Mouse (Mus musculus): ENCODE data around the gene Lbx2. TPM values are rescaled to one million over a fixed set of nuclear protein-coding genes. Genes with fewer than 3 reads are reported as not detected.

Lbx2 gene
- polyA plus RNA-seq, 1 experiment from 2014 or later: 0.73 TPM

- Histone ChIP-seq H3K9ac (ENCODE audit: low read depth, low read length) (peak within 1 kb of the TSS; percentile 95), H3K27ac (ENCODE audit: low read depth, low read length) (peak within 1 kb of the TSS; percentile 87), H3K36me3 (ENCODE audit: control insufficient read depth, insufficient read depth, low read length) (peaks cover 2% of the 10 kb centered on the region; the same call in 1 of the 2 replicates), H3K4me2 (peak within 1 kb of the TSS; percentile 100), H3K27me3 (replicated peaks; ENCODE audit: control insufficient read depth, insufficient read depth, low read length) (no peaks in the 10 kb centered on the region; the same call in none of the 2 replicates), H3K4me1 (replicated peaks; ENCODE audit: control insufficient read depth, insufficient read depth, low read length) (peaks cover 23% of the 10 kb centered on the region), H3K4me3 (ENCODE audit: low read depth, low read length) (peak within 1 kb of the TSS; percentile 87), H3K9me3 (ENCODE audit: control insufficient read depth, low read length) (no peaks in the 10 kb centered on the region)
- ATAC-seq (replicated peaks; ENCODE audit: low FRiP score) (peak; percentile 86), DNase-seq (ENCODE audit: low spot score) (peak; percentile 78)
- WGBS: under 1% methylated on average over 25 of the region's 25 CpGs
Observed at GRCm38 (mm10) chr6:83101316-83101687, 15.1 kb downstream of the Lbx2 start, which contains the start of the genes Ccdc142 and Gm42688. TSS of gene Ccdc142 (plus strand) at chr6:83101601. TSS of gene Gm42688 (plus strand) at chr6:83101617.

GRCm38 (mm10) chr6:83101688-83102556 lies 15.8 kb downstream of the Lbx2 start:
- Histone ChIP-seq H3K9ac (ENCODE audit: low read depth, low read length) (peak overlapping the region; percentile 95), H3K4me2 (peak overlapping the region; percentile 100), H3K9me3 (ENCODE audit: control insufficient read depth, low read length) (no peaks in the 10 kb centered on the region), H3K27ac (ENCODE audit: low read depth, low read length) (peak overlapping the region; percentile 87), H3K4me3 (ENCODE audit: low read depth, low read length) (peak overlapping the region; percentile 87), H3K4me1 (replicated peaks; ENCODE audit: control insufficient read depth, insufficient read depth, low read length) (peaks cover 23% of the 10 kb centered on the region), H3K27me3 (replicated peaks; ENCODE audit: control insufficient read depth, insufficient read depth, low read length) (no peaks in the 10 kb centered on the region; the same call in none of the 2 replicates), H3K36me3 (ENCODE audit: control insufficient read depth, insufficient read depth, low read length) (peaks cover 2% of the 10 kb centered on the region; the same call in 1 of the 2 replicates)
- DNase-seq (ENCODE audit: low spot score) (peak; percentile 77), ATAC-seq (replicated peaks; ENCODE audit: low FRiP score) (peak; percentile 77)
- under 1% methylated on average over 74 of the region's 74 CpGs for WGBS

- ATAC-seq (replicated peaks; ENCODE audit: low FRiP score): no peak
- 50% methylated on average over 11 of the region's 11 CpGs for WGBS
- peak overlapping the region; percentile 87 for H3K4me3 ChIP-seq (ENCODE audit: low read depth, low read length)
Observed at GRCm38 (mm10) chr6:83103130-83103650, 17.0 kb downstream of the Lbx2 start.

GRCm38 (mm10) chr6:83104158-83104557 lies 18.0 kb downstream of the Lbx2 start:
- 84% methylated on average over 4 of the region's 4 CpGs for WGBS

More at GRCm38 (mm10) chr6:83103130-83103650, 17.0 kb downstream of the Lbx2 start:
- no peak for DNase-seq (ENCODE audit: low spot score)
- peak overlapping the region; percentile 34; the same call in 1 of the 2 replicates for H3K27ac ChIP-seq (ENCODE audit: low read depth, low read length)
- peaks cover 32% of the 10 kb centered on the region for H3K4me1 ChIP-seq (replicated peaks; ENCODE audit: control insufficient read depth, insufficient read depth, low read length)
- H3K36me3 ChIP-seq (ENCODE audit: control insufficient read depth, insufficient read depth, low read length): peaks cover 2% of the 10 kb centered on the region; the same call in 1 of the 2 replicates
- peak overlapping the region; percentile 100 for H3K4me2 ChIP-seq
- no peaks in the 10 kb centered on the region; the same call in 1 of the 2 replicates for H3K27me3 ChIP-seq (replicated peaks; ENCODE audit: control insufficient read depth, insufficient read depth, low read length)
- H3K9ac ChIP-seq (ENCODE audit: low read depth, low read length): peak overlapping the region; percentile 95
- H3K9me3 ChIP-seq (ENCODE audit: control insufficient read depth, low read length): no peaks in the 10 kb centered on the region

GRCm38 (mm10) chr6:83107566-83108400 lies 21.6 kb downstream of the Lbx2 start:
- peak overlapping the region; percentile 96; the same call in 1 of the 2 replicates for H3K27ac ChIP-seq (ENCODE audit: low read depth, low read length)
- H3K9me3 ChIP-seq (ENCODE audit: control insufficient read depth, low read length): no peaks in the 10 kb centered on the region
- ATAC-seq (replicated peaks; ENCODE audit: low FRiP score): peak; percentile 53
- 41% methylated on average over 13 of the region's 13 CpGs for WGBS
- H3K4me3 ChIP-seq (ENCODE audit: low read depth, low read length): peak overlapping the region; percentile 92
- peaks cover 35% of the 10 kb centered on the region for H3K4me1 ChIP-seq (replicated peaks; ENCODE audit: control insufficient read depth, insufficient read depth, low read length)
- peak overlapping the region; percentile 87 for H3K9ac ChIP-seq (ENCODE audit: low read depth, low read length)
- peak; percentile 81 for DNase-seq (ENCODE audit: low spot score)
- no peaks in the 10 kb centered on the region for H3K27me3 ChIP-seq (replicated peaks; ENCODE audit: control insufficient read depth, insufficient read depth, low read length)
- H3K36me3 ChIP-seq (ENCODE audit: control insufficient read depth, insufficient read depth, low read length): peaks cover 2% of the 10 kb centered on the region; the same call in 1 of the 2 replicates
- peak overlapping the region; percentile 94 for H3K4me2 ChIP-seq

More at GRCm38 (mm10) chr6:83104158-83104557, 18.0 kb downstream of the Lbx2 start:
- ATAC-seq (replicated peaks; ENCODE audit: low FRiP score): no peak
- Histone ChIP-seq H3K9me3 (ENCODE audit: control insufficient read depth, low read length) (no peaks in the 10 kb centered on the region), H3K4me2 (no peak overlapping the region), H3K4me3 (ENCODE audit: low read depth, low read length) (no peak overlapping the region), H3K27ac (ENCODE audit: low read depth, low read length) (no peak overlapping the region), H3K9ac (ENCODE audit: low read depth, low read length) (no peak overlapping the region), H3K27me3 (replicated peaks; ENCODE audit: control insufficient read depth, insufficient read depth, low read length) (no peaks in the 10 kb centered on the region; the same call in 1 of the 2 replicates), H3K4me1 (replicated peaks; ENCODE audit: control insufficient read depth, insufficient read depth, low read length) (peaks cover 33% of the 10 kb centered on the region), H3K36me3 (ENCODE audit: control insufficient read depth, insufficient read depth, low read length) (peaks cover 2% of the 10 kb centered on the region; the same call in 1 of the 2 replicates)
- no peak for DNase-seq (ENCODE audit: low spot score)

- Histone ChIP-seq H3K4me2 (peak within 1 kb of the TSS; percentile 94), H3K9me3 (ENCODE audit: control insufficient read depth, low read length) (no peaks in the 10 kb centered on the region), H3K36me3 (ENCODE audit: control insufficient read depth, insufficient read depth, low read length) (peaks cover 2% of the 10 kb centered on the region; the same call in 1 of the 2 replicates), H3K27me3 (replicated peaks; ENCODE audit: control insufficient read depth, insufficient read depth, low read length) (no peaks in the 10 kb centered on the region), H3K27ac (ENCODE audit: low read depth, low read length) (peak within 1 kb of the TSS; percentile 96), H3K4me3 (ENCODE audit: low read depth, low read length) (peak within 1 kb of the TSS; percentile 92), H3K4me1 (replicated peaks; ENCODE audit: control insufficient read depth, insufficient read depth, low read length) (peaks cover 31% of the 10 kb centered on the region), H3K9ac (ENCODE audit: low read depth, low read length) (peak within 1 kb of the TSS; percentile 87)
- under 1% methylated on average over 76 of the region's 76 CpGs for WGBS
- DNase-seq (ENCODE audit: low spot score) (peak; percentile 83), ATAC-seq (replicated peaks; ENCODE audit: low FRiP score) (peak; percentile 83)
Observed at GRCm38 (mm10) chr6:83108762-83109668, 22.8 kb downstream of the Lbx2 start, which contains the start of gene Mrpl53. TSS of gene Mrpl53 (plus strand) at chr6:83109040.

- Histone ChIP-seq H3K9ac (ENCODE audit: low read depth, low read length) (no peak overlapping the region), H3K4me2 (no peak overlapping the region), H3K27me3 (replicated peaks; ENCODE audit: control insufficient read depth, insufficient read depth, low read length) (no peaks in the 10 kb centered on the region), H3K36me3 (ENCODE audit: control insufficient read depth, insufficient read depth, low read length) (no peaks in the 10 kb centered on the region), H3K4me1 (replicated peaks; ENCODE audit: control insufficient read depth, insufficient read depth, low read length) (peaks cover 45% of the 10 kb centered on the region), H3K4me3 (ENCODE audit: low read depth, low read length) (no peak overlapping the region), H3K9me3 (ENCODE audit: control insufficient read depth, low read length) (no peaks in the 10 kb centered on the region), H3K27ac (ENCODE audit: low read depth, low read length) (peak overlapping the region; percentile 11; the same call in 1 of the 2 replicates)
- ATAC-seq (replicated peaks; ENCODE audit: low FRiP score): no peak
- 70% methylated on average over 4 of the region's 4 CpGs for WGBS
- DNase-seq (ENCODE audit: low spot score): no peak
Observed at GRCm38 (mm10) chr6:83111510-83112136, 25.5 kb downstream of the Lbx2 start.

Data from liver, embryonic 11.5 days (tissue).